Mouse (Mus musculus): ENCODE measurements around the gene Ubqln4.
"Not testable (repeated sequence)": the region's sequence is repeated elsewhere in the genome, so short reads cannot be mapped to it uniquely, and the experiment has no call there.

Gene Ubqln4

GRCm38 (mm10) chr3:88559596-88559995 lies 6.0 kb downstream of the Ubqln4 start:
- Histone ChIP-seq H3K36me3 (ENCODE audit: control insufficient read depth, insufficient read depth, low read length, poor library complexity, severe bottlenecking) (peaks cover 6% of the 10 kb centered on the region; the same call in 1 of the 2 replicates), H3K27me3 (ENCODE audit: control insufficient read depth, insufficient read depth, low read length, poor library complexity, severe bottlenecking) (no peaks in the 10 kb centered on the region)
- no peak for DNase-seq (ENCODE audit: low read depth, low spot score)

- DNase-seq (ENCODE audit: low read depth, low spot score) = no peak
- Histone ChIP-seq H3K27me3 (ENCODE audit: control insufficient read depth, insufficient read depth, low read length, poor library complexity, severe bottlenecking) (no peaks in the 10 kb centered on the region), H3K36me3 (ENCODE audit: control insufficient read depth, insufficient read depth, low read length, poor library complexity, severe bottlenecking) (peaks cover 12% of the 10 kb centered on the region)
Measured at GRCm38 (mm10) chr3:88561989-88562388, 8.4 kb downstream of the Ubqln4 start.

GRCm38 (mm10) chr3:88563442-88563841 lies 9.9 kb downstream of the Ubqln4 start:
- DNase-seq (ENCODE audit: low read depth, low spot score) = no peak
- H3K36me3 ChIP-seq (ENCODE audit: control insufficient read depth, insufficient read depth, low read length, poor library complexity, severe bottlenecking) = peaks cover 12% of the 10 kb centered on the region
- no peaks in the 10 kb centered on the region for H3K27me3 ChIP-seq (ENCODE audit: control insufficient read depth, insufficient read depth, low read length, poor library complexity, severe bottlenecking)

GRCm38 (mm10) chr3:88563966-88564365 lies 10.4 kb downstream of the Ubqln4 start:
- no peak for DNase-seq (ENCODE audit: low read depth, low spot score)
- Histone ChIP-seq H3K36me3 (ENCODE audit: control insufficient read depth, insufficient read depth, low read length, poor library complexity, severe bottlenecking) (peaks cover 12% of the 10 kb centered on the region), H3K27me3 (ENCODE audit: control insufficient read depth, insufficient read depth, low read length, poor library complexity, severe bottlenecking) (no peaks in the 10 kb centered on the region)

GRCm38 (mm10) chr3:88566116-88566515 lies 12.6 kb downstream of the Ubqln4 start:
- DNase-seq (ENCODE audit: low read depth, low spot score) = no peak
- peaks cover 11% of the 10 kb centered on the region for H3K36me3 ChIP-seq (ENCODE audit: control insufficient read depth, insufficient read depth, low read length, poor library complexity, severe bottlenecking)
- H3K27me3 ChIP-seq (ENCODE audit: control insufficient read depth, insufficient read depth, low read length, poor library complexity, severe bottlenecking) = no peaks in the 10 kb centered on the region

GRCm38 (mm10) chr3:88566536-88567061 lies 13.0 kb downstream of the Ubqln4 start:
- DNase-seq (ENCODE audit: low read depth, low spot score) = no peak
- H3K27me3 ChIP-seq (ENCODE audit: control insufficient read depth, insufficient read depth, low read length, poor library complexity, severe bottlenecking) = no peaks in the 10 kb centered on the region
- H3K36me3 ChIP-seq (ENCODE audit: control insufficient read depth, insufficient read depth, low read length, poor library complexity, severe bottlenecking) = peaks cover 11% of the 10 kb centered on the region

GRCm38 (mm10) chr3:88567892-88568291 lies 14.3 kb downstream of the Ubqln4 start:
- no peak for DNase-seq (ENCODE audit: low read depth, low spot score)
- Histone ChIP-seq H3K27me3 (ENCODE audit: control insufficient read depth, insufficient read depth, low read length, poor library complexity, severe bottlenecking) (no peaks in the 10 kb centered on the region), H3K36me3 (ENCODE audit: control insufficient read depth, insufficient read depth, low read length, poor library complexity, severe bottlenecking) (peaks cover 10% of the 10 kb centered on the region)

- DNase-seq (ENCODE audit: low read depth, low spot score) = no peak
- peaks cover 10% of the 10 kb centered on the region for H3K36me3 ChIP-seq (ENCODE audit: control insufficient read depth, insufficient read depth, low read length, poor library complexity, severe bottlenecking)
- no peaks in the 10 kb centered on the region for H3K27me3 ChIP-seq (ENCODE audit: control insufficient read depth, insufficient read depth, low read length, poor library complexity, severe bottlenecking)
Measured at GRCm38 (mm10) chr3:88568615-88569014, 15.1 kb downstream of the Ubqln4 start.

- no peak for DNase-seq (ENCODE audit: low read depth, low spot score)
Measured at GRCm38 (mm10) chr3:88569093-88569492, 15.5 kb downstream of the Ubqln4 start.

GRCm38 (mm10) chr3:88569694-88570093 lies 16.1 kb downstream of the Ubqln4 start:
- Histone ChIP-seq H3K36me3 (ENCODE audit: control insufficient read depth, insufficient read depth, low read length, poor library complexity, severe bottlenecking) (peaks cover 7% of the 10 kb centered on the region), H3K27me3 (ENCODE audit: control insufficient read depth, insufficient read depth, low read length, poor library complexity, severe bottlenecking) (no peaks in the 10 kb centered on the region)
- no peak for DNase-seq (ENCODE audit: low read depth, low spot score)

More at GRCm38 (mm10) chr3:88569093-88569492, 15.5 kb downstream of the Ubqln4 start:
- H3K36me3 ChIP-seq (ENCODE audit: control insufficient read depth, insufficient read depth, low read length, poor library complexity, severe bottlenecking) = peaks cover 8% of the 10 kb centered on the region
- no peaks in the 10 kb centered on the region for H3K27me3 ChIP-seq (ENCODE audit: control insufficient read depth, insufficient read depth, low read length, poor library complexity, severe bottlenecking)

- Histone ChIP-seq H3K36me3 (ENCODE audit: control insufficient read depth, insufficient read depth, low read length, poor library complexity, severe bottlenecking) (peaks cover 3% of the 10 kb centered on the region), H3K27me3 (ENCODE audit: control insufficient read depth, insufficient read depth, low read length, poor library complexity, severe bottlenecking) (no peaks in the 10 kb centered on the region)
- DNase-seq (ENCODE audit: low read depth, low spot score) = no peak
Measured at GRCm38 (mm10) chr3:88570341-88570740, 16.8 kb downstream of the Ubqln4 start.

GRCm38 (mm10) chr3:88571856-88572255 lies 18.3 kb downstream of the Ubqln4 start:
- Histone ChIP-seq H3K27me3 (ENCODE audit: control insufficient read depth, insufficient read depth, low read length, poor library complexity, severe bottlenecking) (no peaks in the 10 kb centered on the region), H3K36me3 (ENCODE audit: control insufficient read depth, insufficient read depth, low read length, poor library complexity, severe bottlenecking) (0 out of 2 replicates have a peak, but pooled peaks cover 1% of the 10 kb centered on the region)
- no peak for DNase-seq (ENCODE audit: low read depth, low spot score)

GRCm38 (mm10) chr3:88572835-88573234 lies 19.3 kb downstream of the Ubqln4 start:
- DNase-seq (ENCODE audit: low read depth, low spot score) = no peak
- 0 out of 2 replicates have a peak, but pooled peaks cover 1% of the 10 kb centered on the region for H3K36me3 ChIP-seq (ENCODE audit: control insufficient read depth, insufficient read depth, low read length, poor library complexity, severe bottlenecking)
- no peaks in the 10 kb centered on the region for H3K27me3 ChIP-seq (ENCODE audit: control insufficient read depth, insufficient read depth, low read length, poor library complexity, severe bottlenecking)

GRCm38 (mm10) chr3:88573810-88574209 lies 20.3 kb downstream of the Ubqln4 start:
- Histone ChIP-seq H3K27me3 (ENCODE audit: control insufficient read depth, insufficient read depth, low read length, poor library complexity, severe bottlenecking) (no peaks in the 10 kb centered on the region), H3K36me3 (ENCODE audit: control insufficient read depth, insufficient read depth, low read length, poor library complexity, severe bottlenecking) (0 out of 2 replicates have a peak, but pooled peaks cover 1% of the 10 kb centered on the region)
- DNase-seq (ENCODE audit: low read depth, low spot score) = no peak

- no peak for DNase-seq (ENCODE audit: low read depth, low spot score)
- H3K27me3 ChIP-seq (ENCODE audit: control insufficient read depth, insufficient read depth, low read length, poor library complexity, severe bottlenecking) = no peaks in the 10 kb centered on the region
- H3K36me3 ChIP-seq (ENCODE audit: control insufficient read depth, insufficient read depth, low read length, poor library complexity, severe bottlenecking) = no peaks in the 10 kb centered on the region
Measured at GRCm38 (mm10) chr3:88575540-88575939, 22.0 kb downstream of the Ubqln4 start, which contains the start of gene Ssr2. TSS of gene Ssr2 (plus strand) at chr3:88575876.

- not testable (repeated sequence) for DNase-seq (ENCODE audit: low read depth, low spot score); H3K36me3 ChIP-seq (ENCODE audit: control insufficient read depth, insufficient read depth, low read length, poor library complexity, severe bottlenecking); H3K27me3 ChIP-seq (ENCODE audit: control insufficient read depth, insufficient read depth, low read length, poor library complexity, severe bottlenecking)
Measured at GRCm38 (mm10) chr3:88577846-88578245, 24.3 kb downstream of the Ubqln4 start.
